Mouse (Mus musculus) stomach, postnatal 0 days (tissue): Measurements from ENCODE around the gene Gria2. TPM values are rescaled to one million over a fixed set of nuclear protein-coding genes. Genes with fewer than 3 reads are reported as not detected.

Source experiments
- ATAC-seq: fragments of 200-750 bp; cut with Nextera tagmentation; 2 replicates; pipeline ENCODE4 v1.8.0; 2017; ENCODE audit not compliant: low FRiP score, low TSS enrichment
- DNase-seq: peaks from one replicate; pipeline ENCODE4 v3.0.0-alpha.2; 2016; ENCODE audit warnings: low spot score
- H3K27ac ChIP-seq: fragments of 300-500 bp; sonication (generic); replicated peaks from 2 replicates; pipeline ENCODE4 v1.5.1; 2014; ENCODE audit warnings: mild to moderate bottlenecking, control low read depth
- H3K27me3 ChIP-seq: fragments of 300-500 bp; sonication (generic); 2 replicates; pipeline ENCODE4 v1.6.1; 2014; ENCODE audit warnings: low read length; ENCODE audit not compliant: control insufficient read depth, insufficient read depth
- H3K36me3 ChIP-seq: fragments of 300-500 bp; sonication (generic); 2 replicates; pipeline ENCODE4 v1.6.1; 2014; ENCODE audit warnings: low read length, mixed read lengths; ENCODE audit not compliant: control insufficient read depth, insufficient read depth
- H3K4me1 ChIP-seq: fragments of 300-500 bp; sonication (generic); replicated peaks from 2 replicates; pipeline ENCODE4 v1.6.1; 2014; ENCODE audit warnings: antibody characterized with exemption; ENCODE audit not compliant: control insufficient read depth, insufficient read depth
- H3K4me2 ChIP-seq: fragments of 300-500 bp; sonication (generic); replicated peaks from 2 replicates; pipeline ENCODE4 v1.6.1; 2014; ENCODE audit warnings: low read depth, mild to moderate bottlenecking, control low read depth, moderate library complexity
- H3K4me3 ChIP-seq: fragments of 300-500 bp; sonication (generic); 2 replicates; pipeline ENCODE4 v1.5.1; 2014; ENCODE audit warnings: low read depth, low read length, control low read depth
- H3K9ac ChIP-seq: fragments of 300-500 bp; sonication (generic); 2 replicates; pipeline ENCODE4 v1.6.1; 2014; ENCODE audit warnings: mild to moderate bottlenecking, low read length, control low read depth, mixed read lengths
- H3K9me3 ChIP-seq: fragments of 300-500 bp; sonication (generic); 2 replicates; pipeline ENCODE4 v1.6.1; 2016; ENCODE audit warnings: low read length; ENCODE audit not compliant: control insufficient read depth
- CTCF ChIP-seq: IDR thresholded peaks from 2 replicates; pipeline ENCODE4 v1.5.1; 2016; ENCODE audit warnings: antibody characterized with exemption, low read depth, mild to moderate bottlenecking, moderate library complexity
- EP300 ChIP-seq: optimal IDR thresholded peaks from 2 replicates; pipeline ENCODE3; 2016; ENCODE audit warnings: antibody characterized with exemption
- WGBS: fragments of 180-500 bp; shearing (Covaris S2); extraction: QIAGEN DNeasy Blood & Tissue Kit; methylation state at CpG from one replicate; pipeline ENCODE4 v1.1.7; 2014; 5-methylcytosine and 5-hydroxymethylcytosine counted together
- polyA plus RNA-seq: library from polyadenylated mRNA; unstranded; fragments of >200 nt; fragmentation: Nextera tagmentation; extraction: Ambion mirVana; gene quantifications from 2 replicates; pipeline ENCODE4 v1.2.1, GENCODE M21; 2015

The Gria2 gene
- polyA plus RNA-seq, 1 experiment from 2014 or later = 0.96 TPM

GRCm38 (mm10) chr3:80801827-80802310 lies 766 bp downstream of the Gria2 start:
- Histone ChIP-seq H3K4me3 (no peak overlapping the region), H3K4me1 (no peaks in the 10 kb centered on the region), H3K9ac (no peak overlapping the region), H3K27me3 (peaks cover 3% of the 10 kb centered on the region; the same call in 1 of the 2 replicates), H3K36me3 (no peaks in the 10 kb centered on the region), H3K4me2 (no peak overlapping the region), H3K9me3 (no peaks in the 10 kb centered on the region), H3K27ac (no peak overlapping the region)
- no peak for DNase-seq
- TF ChIP-seq CTCF = no peak
- no peak for TF ChIP-seq EP300
- WGBS = 29% methylated on average over 6 of the region's 6 CpGs
- no peak for ATAC-seq

- no peak overlapping the region for H3K9ac ChIP-seq
- TF ChIP-seq EP300 (no peak), CTCF (0 out of 2 replicates have a peak, but pooled peaks have one; percentile 8)
- no peaks in the 10 kb centered on the region for H3K36me3 ChIP-seq
- peak overlapping the region; percentile 6; the same call in 1 of the 2 replicates for H3K4me3 ChIP-seq
- no peaks in the 10 kb centered on the region for H3K9me3 ChIP-seq
- 13% methylated on average over 33 of the region's 33 CpGs for WGBS
- peaks cover 3% of the 10 kb centered on the region; the same call in 1 of the 2 replicates for H3K27me3 ChIP-seq
- H3K4me2 ChIP-seq = peak overlapping the region; percentile 34; the same call in 1 of the 2 replicates
- H3K4me1 ChIP-seq = no peaks in the 10 kb centered on the region
- no peak overlapping the region for H3K27ac ChIP-seq
- ATAC-seq = no peak
- DNase-seq = no peak
Observed at GRCm38 (mm10) chr3:80800995-80801826, 1.4 kb downstream of the Gria2 start.

- peak overlapping the region; percentile 6; the same call in 1 of the 2 replicates for H3K4me3 ChIP-seq
- no peaks in the 10 kb centered on the region for H3K4me1 ChIP-seq
- H3K9ac ChIP-seq = no peak overlapping the region
- H3K4me2 ChIP-seq = peak overlapping the region; percentile 34; the same call in 1 of the 2 replicates
- TF ChIP-seq CTCF (no peak), EP300 (no peak)
- H3K9me3 ChIP-seq = no peaks in the 10 kb centered on the region
- DNase-seq (no peak), ATAC-seq (no peak)
- WGBS = 5% methylated on average over 29 of the region's 29 CpGs
- H3K36me3 ChIP-seq = no peaks in the 10 kb centered on the region
- peaks cover 3% of the 10 kb centered on the region; the same call in 1 of the 2 replicates for H3K27me3 ChIP-seq
- H3K27ac ChIP-seq = no peak overlapping the region
Observed at GRCm38 (mm10) chr3:80800299-80800994, 2.2 kb downstream of the Gria2 start.

- H3K27ac ChIP-seq = no peak overlapping the region
- H3K9ac ChIP-seq = no peak overlapping the region
- 60% methylated on average over 1 of the region's 1 CpGs for WGBS
- H3K4me2 ChIP-seq = no peak overlapping the region
- no peak for ATAC-seq
- DNase-seq = no peak
- H3K4me3 ChIP-seq = no peak overlapping the region
- H3K36me3 ChIP-seq = no peaks in the 10 kb centered on the region
- no peaks in the 10 kb centered on the region for H3K9me3 ChIP-seq
- no peaks in the 10 kb centered on the region for H3K4me1 ChIP-seq
- TF ChIP-seq CTCF (no peak), EP300 (no peak)
- H3K27me3 ChIP-seq = peaks cover 3% of the 10 kb centered on the region; the same call in 1 of the 2 replicates
Observed at GRCm38 (mm10) chr3:80797935-80798334, 4.7 kb downstream of the Gria2 start.

- no peak overlapping the region for H3K4me3 ChIP-seq
- TF ChIP-seq EP300 = no peak
- peaks cover 3% of the 10 kb centered on the region; the same call in 1 of the 2 replicates for H3K27me3 ChIP-seq
- no peaks in the 10 kb centered on the region for H3K9me3 ChIP-seq
- no peak for DNase-seq
- no peaks in the 10 kb centered on the region for H3K4me1 ChIP-seq
- no peaks in the 10 kb centered on the region for H3K36me3 ChIP-seq
- no peak for ATAC-seq
- no peak overlapping the region for H3K4me2 ChIP-seq
- no peak overlapping the region for H3K27ac ChIP-seq
- H3K9ac ChIP-seq = no peak overlapping the region
Observed at GRCm38 (mm10) chr3:80796764-80797163, 5.9 kb downstream of the Gria2 start.

GRCm38 (mm10) chr3:80795284-80795683 lies 7.4 kb downstream of the Gria2 start:
- WGBS = 80% methylated on average over 2 of the region's 2 CpGs
- ATAC-seq (no peak), DNase-seq (no peak)
- no peaks in the 10 kb centered on the region for H3K36me3 ChIP-seq
- no peaks in the 10 kb centered on the region for H3K4me1 ChIP-seq
- no peak overlapping the region for H3K27ac ChIP-seq
- H3K9me3 ChIP-seq = no peaks in the 10 kb centered on the region
- H3K9ac ChIP-seq = no peak overlapping the region
- H3K4me2 ChIP-seq = no peak overlapping the region
- no peak overlapping the region for H3K4me3 ChIP-seq
- TF ChIP-seq CTCF = no peak
- no peak for TF ChIP-seq EP300
- no peaks in the 10 kb centered on the region for H3K27me3 ChIP-seq
